Mouse (Mus musculus) heart, embryonic 10.5 days (tissue): Measurements from ENCODE around the gene Vash2. TPM values are rescaled to one million over a fixed set of nuclear protein-coding genes. Genes with fewer than 3 reads are reported as not detected.

Experiments used
- DNase-seq: peaks from one replicate; pipeline ENCODE4 v3.0.0-alpha.2; 2017; ENCODE audit warnings: low spot score
- H3K27ac ChIP-seq: fragments of 300-500 bp; sonication (generic); 2 replicates; pipeline ENCODE4 v1.5.1; 2016; ENCODE audit warnings: mild to moderate bottlenecking
- H3K27me3 ChIP-seq: fragments of 300-500 bp; sonication (generic); 2 replicates; pipeline ENCODE4 v1.6.1; 2016; ENCODE audit warnings: mild to moderate bottlenecking; ENCODE audit not compliant: poor library complexity, insufficient read depth, severe bottlenecking
- H3K36me3 ChIP-seq: fragments of 300-500 bp; sonication (generic); 2 replicates; pipeline ENCODE4 v1.6.1; 2016; ENCODE audit warnings: mild to moderate bottlenecking, moderate library complexity
- H3K4me1 ChIP-seq: fragments of 300-500 bp; sonication (generic); 2 replicates; pipeline ENCODE4 v1.6.1; 2016; ENCODE audit warnings: mild to moderate bottlenecking
- H3K4me3 ChIP-seq: fragments of 300-500 bp; sonication (generic); 2 replicates; pipeline ENCODE4 v1.5.1; 2016; ENCODE audit warnings: mild to moderate bottlenecking, moderate library complexity
- H3K9me3 ChIP-seq: fragments of 300-500 bp; sonication (generic); 2 replicates; pipeline ENCODE4 v1.6.1; 2016; ENCODE audit warnings: mild to moderate bottlenecking, moderate library complexity
- WGBS: fragments of 180-500 bp; shearing (Covaris S2); methylation state at CpG from one replicate; pipeline ENCODE4 v1.1.7; 2016; 5-methylcytosine and 5-hydroxymethylcytosine counted together
- polyA plus RNA-seq: library from polyadenylated mRNA; unstranded; fragments of >200 nt; fragmentation: Nextera tagmentation; extraction: Ambion mirVana; gene quantifications from 2 replicates; pipeline ENCODE4 v1.2.1, GENCODE M21; 2016

The Vash2 gene
- polyA plus RNA-seq, 1 experiment from 2014 or later, result 56.7 TPM

DNA sequence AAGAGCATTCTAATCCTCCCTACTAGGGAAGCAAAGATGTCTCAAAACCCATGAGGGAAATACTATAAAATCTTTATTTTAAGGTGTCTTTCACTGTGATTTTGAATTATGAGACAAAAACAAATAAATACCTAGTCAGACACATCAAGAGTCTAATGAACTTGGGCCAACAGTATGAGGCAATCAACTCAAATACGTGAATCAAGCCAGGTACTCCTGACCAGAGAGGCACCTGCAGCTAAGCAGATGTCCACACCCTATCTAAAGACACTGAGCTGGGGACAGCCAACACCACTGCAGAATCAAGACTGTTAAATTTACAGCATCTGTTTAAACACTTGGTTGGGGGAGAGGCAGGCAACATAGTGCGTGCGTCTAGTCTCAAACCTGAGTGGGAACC, 75.0 kb downstream of the Vash2 start:
- Histone ChIP-seq H3K4me1 (no peaks in the 10 kb centered on the region), H3K4me3 (no peak overlapping the region), H3K27ac (no peak overlapping the region), H3K36me3 (peaks cover 16% of the 10 kb centered on the region), H3K9me3 (no peaks in the 10 kb centered on the region), H3K27me3 (no peaks in the 10 kb centered on the region)
- WGBS, result 93% methylated on average over 3 of the region's 3 CpGs
- no peak for DNase-seq

- Histone ChIP-seq H3K4me3 (no peak overlapping the region), H3K27ac (no peak overlapping the region), H3K36me3 (peaks cover 46% of the 10 kb centered on the region), H3K27me3 (no peaks in the 10 kb centered on the region), H3K4me1 (no peaks in the 10 kb centered on the region), H3K9me3 (no peaks in the 10 kb centered on the region)
- no peak for DNase-seq
- WGBS, result 66% methylated on average over 2 of the region's 2 CpGs
These were observed 78.0 kb downstream of the Vash2 start for GRCm38 (mm10) chr1:190901082-190901481.

GRCm38 (mm10) chr1:190898899-190899575, 80.1 kb downstream of the Vash2 start:
- Histone ChIP-seq H3K27ac (no peak overlapping the region), H3K9me3 (no peaks in the 10 kb centered on the region), H3K4me3 (no peak overlapping the region), H3K4me1 (no peaks in the 10 kb centered on the region), H3K27me3 (no peaks in the 10 kb centered on the region), H3K36me3 (peaks cover 49% of the 10 kb centered on the region)
- DNase-seq, result no peak
- WGBS, result 75% methylated on average over 9 of the region's 9 CpGs

- no peak for DNase-seq
- Histone ChIP-seq H3K4me1 (no peaks in the 10 kb centered on the region), H3K27ac (no peak overlapping the region), H3K4me3 (no peak overlapping the region), H3K27me3 (no peaks in the 10 kb centered on the region), H3K36me3 (peaks cover 47% of the 10 kb centered on the region), H3K9me3 (no peaks in the 10 kb centered on the region)
- WGBS, result 87% methylated on average over 3 of the region's 3 CpGs
These were observed 80.9 kb downstream of the Vash2 start for GRCm38 (mm10) chr1:190898186-190898585.

Other genes with a start within 250 kb of the Vash2 start
- gene Rps6kc1, start 67.5 kb downstream of the Vash2 start, polyA plus RNA-seq, result 13.2 and 15.3 TPM in 2 replicates
- gene Angel2, start 54.2 kb downstream of the Vash2 start, polyA plus RNA-seq, result 33.4 and 38.8 TPM in 2 replicates
- gene Flvcr1, start 46.9 kb upstream of the Vash2 start, polyA plus RNA-seq, result 4.4 and 8.5 TPM in 2 replicates
- not detected in 2 replicates for gene Spata45, start 57.3 kb upstream of the Vash2 start, polyA plus RNA-seq
- 16.6 and 20.7 TPM in 2 replicates for gene Tatdn3, start 83.6 kb upstream of the Vash2 start, polyA plus RNA-seq
- gene Nsl1, start 83.7 kb upstream of the Vash2 start, polyA plus RNA-seq, result 20.6 and 21.8 TPM in 2 replicates
- 4.8 and 7.9 TPM in 2 replicates for gene Batf3, start 118.6 kb upstream of the Vash2 start, polyA plus RNA-seq
- not detected in 2 replicates for gene Fam71a, start 185.5 kb upstream of the Vash2 start, polyA plus RNA-seq
- 8.0 and 13.5 TPM in 2 replicates for gene Atf3, start 238.7 kb upstream of the Vash2 start, polyA plus RNA-seq